Mouse (Mus musculus): ENCODE measurements around the gene Stam2.

DNA sequence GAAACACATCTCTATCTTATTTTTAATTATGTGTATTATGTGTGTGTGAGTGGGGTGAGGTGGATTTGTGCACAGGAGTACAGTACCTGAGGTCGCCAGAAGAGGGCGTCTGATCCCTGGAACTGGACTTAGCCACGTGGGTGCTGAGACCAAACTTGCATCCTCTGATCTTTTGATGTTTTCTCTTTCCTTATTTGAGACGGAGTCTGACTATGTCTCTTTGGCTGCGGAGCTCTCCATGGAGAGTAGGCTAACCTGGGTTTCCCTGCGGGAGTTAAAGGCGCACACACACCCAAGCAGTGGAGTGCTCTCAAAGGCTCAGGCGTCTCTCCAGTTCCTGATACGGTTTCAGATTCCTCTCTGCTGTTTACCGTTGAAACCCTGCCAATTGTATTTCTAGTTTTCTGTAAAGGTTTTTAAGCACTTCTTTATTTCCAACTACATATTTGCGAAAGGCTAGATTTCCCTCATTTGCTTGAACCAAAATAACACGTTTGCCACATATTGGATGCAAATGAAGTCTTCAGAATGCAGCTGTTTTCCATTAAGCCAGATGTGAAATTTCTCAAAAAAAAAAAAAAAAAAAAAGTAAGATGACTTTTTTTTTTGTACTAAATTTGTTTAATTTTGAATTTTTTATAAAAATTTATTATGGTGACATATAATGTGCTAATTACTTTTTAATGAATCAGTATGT is 21.1 kb upstream of the Stam2 start:
- TF ChIP-seq CTCF (IDR thresholded peaks at IDR 0.05; ENCODE audit: control insufficient read depth, insufficient read depth, insufficient read length) (peak; percentile 69), MAX (IDR thresholded peaks at IDR 0.05) (peak; percentile 93)

Measured in C2C12 (cell line).